Mouse (Mus musculus): ENCODE data around the gene Aipl1. TPM values are rescaled to one million over a fixed set of nuclear protein-coding genes. Genes with fewer than 3 reads are reported as not detected.

Aipl1 gene
- polyA plus RNA-seq, 1 experiment, result 0.08 TPM

GRCm38 (mm10) chr11:72010940-72011722, 26.2 kb downstream of the Aipl1 start:
- no peak for DNase-seq
- 39% methylated on average over 9 of the region's 9 CpGs for WGBS
- no peak for TF ChIP-seq POLR2A (IDR thresholded peaks at IDR 0.05; ENCODE audit: borderline replicate concordance, extremely low read depth, low read depth, low read length)
- TF ChIP-seq CTCF (IDR thresholded peaks at IDR 0.05; ENCODE audit: insufficient read depth, low read length), result no peak

GRCm38 (mm10) chr11:72010367-72010766, 26.9 kb downstream of the Aipl1 start:
- WGBS, result 35% methylated on average over 5 of the region's 5 CpGs

More at GRCm38 (mm10) chr11:72010940-72011722, 26.2 kb downstream of the Aipl1 start:
- Histone ChIP-seq H3K4me3 (replicated peaks; ENCODE audit: extremely low read depth, low read depth, low read length) (no peak overlapping the region), H3K4me1 (ENCODE audit: control insufficient read depth, insufficient read depth, low read length) (no peaks in the 10 kb centered on the region)

DNA sequence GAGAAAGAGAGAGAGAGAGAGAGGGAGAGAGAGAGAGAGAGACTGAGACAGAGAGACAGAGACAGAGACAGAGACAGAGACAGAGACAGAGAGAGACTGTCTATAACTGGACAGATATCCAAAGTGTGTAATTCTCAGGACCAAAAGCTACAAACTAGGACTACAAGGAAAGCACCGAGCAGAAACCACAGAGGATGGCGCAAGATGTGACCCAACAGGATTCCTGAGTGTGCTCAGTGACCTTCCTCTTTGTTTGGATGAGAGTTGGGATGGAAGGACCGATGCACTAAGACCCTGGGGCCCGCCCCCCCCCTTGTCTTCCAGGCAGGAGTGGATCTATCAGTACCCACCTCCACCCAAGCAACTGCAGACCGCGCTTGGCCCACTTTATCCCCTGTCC, 31.8 kb downstream of the Aipl1 start:
- no peak for DNase-seq
- Histone ChIP-seq H3K4me3 (replicated peaks; ENCODE audit: extremely low read depth, low read depth, low read length) (no peak overlapping the region), H3K4me1 (ENCODE audit: control insufficient read depth, insufficient read depth, low read length) (no peaks in the 10 kb centered on the region)
- 84% methylated on average over 6 of the region's 6 CpGs for WGBS
- TF ChIP-seq CTCF (IDR thresholded peaks at IDR 0.05; ENCODE audit: insufficient read depth, low read length), result no peak
- TF ChIP-seq POLR2A (IDR thresholded peaks at IDR 0.05; ENCODE audit: borderline replicate concordance, extremely low read depth, low read depth, low read length), result no peak

More at GRCm38 (mm10) chr11:72010367-72010766, 26.9 kb downstream of the Aipl1 start:
- Histone ChIP-seq H3K4me3 (replicated peaks; ENCODE audit: extremely low read depth, low read depth, low read length) (no peak overlapping the region), H3K4me1 (ENCODE audit: control insufficient read depth, insufficient read depth, low read length) (no peaks in the 10 kb centered on the region)
- DNase-seq, result no peak
- TF ChIP-seq POLR2A (IDR thresholded peaks at IDR 0.05; ENCODE audit: borderline replicate concordance, extremely low read depth, low read depth, low read length), result no peak
- no peak for TF ChIP-seq CTCF (IDR thresholded peaks at IDR 0.05; ENCODE audit: insufficient read depth, low read length)

- H3K4me1 ChIP-seq (ENCODE audit: control insufficient read depth, insufficient read depth, low read length), result no peaks in the 10 kb centered on the region
- H3K4me3 ChIP-seq (replicated peaks; ENCODE audit: extremely low read depth, low read depth, low read length), result no peak overlapping the region
- DNase-seq, result no peak
- no peak for TF ChIP-seq CTCF (IDR thresholded peaks at IDR 0.05; ENCODE audit: insufficient read depth, low read length)
- TF ChIP-seq POLR2A (IDR thresholded peaks at IDR 0.05; ENCODE audit: borderline replicate concordance, extremely low read depth, low read depth, low read length), result no peak
- WGBS, result 61% methylated on average over 9 of the region's 9 CpGs
These were observed 34.1 kb downstream of the Aipl1 start for GRCm38 (mm10) chr11:72003171-72003570.

DNA sequence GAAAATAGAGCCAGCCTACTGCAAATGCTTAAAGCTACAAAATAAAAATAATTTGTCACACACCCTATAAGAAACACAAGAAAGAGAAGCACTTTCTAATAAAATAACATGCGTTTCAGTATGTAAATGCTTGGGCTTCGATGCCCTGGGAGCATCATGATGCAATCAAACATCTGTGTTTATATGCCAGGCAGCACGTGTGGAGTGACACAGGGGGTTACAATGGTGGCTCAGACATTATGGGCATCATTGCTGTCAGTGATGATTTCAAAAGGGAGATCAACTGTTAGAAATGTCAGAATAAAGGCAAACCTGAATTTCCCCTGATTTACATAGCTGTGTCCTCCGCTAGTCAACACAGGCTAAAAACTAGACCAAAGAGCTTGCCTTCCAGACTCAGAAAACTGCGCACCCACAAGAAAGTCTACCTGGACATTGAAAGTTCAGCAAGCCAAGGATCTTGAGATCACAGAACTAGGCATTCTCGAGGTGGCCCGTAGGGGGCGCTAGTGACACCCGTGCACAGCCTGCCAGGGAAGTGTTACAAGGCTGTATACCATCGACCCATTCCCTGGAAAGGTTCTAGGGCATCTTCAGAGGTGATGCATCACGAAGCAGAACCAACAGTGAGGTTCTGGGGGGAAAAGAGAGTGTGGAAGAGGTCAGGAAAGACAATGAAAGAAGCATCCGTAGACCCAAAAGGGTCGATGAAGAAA, 35.0 kb downstream of the Aipl1 start:
- Histone ChIP-seq H3K4me3 (replicated peaks; ENCODE audit: extremely low read depth, low read depth, low read length) (no peak overlapping the region), H3K4me1 (ENCODE audit: control insufficient read depth, insufficient read depth, low read length) (no peaks in the 10 kb centered on the region)
- TF ChIP-seq CTCF (IDR thresholded peaks at IDR 0.05; ENCODE audit: insufficient read depth, low read length) (peak; percentile 72), POLR2A (IDR thresholded peaks at IDR 0.05; ENCODE audit: borderline replicate concordance, extremely low read depth, low read depth, low read length) (no peak)
- WGBS, result 45% methylated on average over 13 of the region's 13 CpGs
- DNase-seq, result peak; percentile 46

DNA sequence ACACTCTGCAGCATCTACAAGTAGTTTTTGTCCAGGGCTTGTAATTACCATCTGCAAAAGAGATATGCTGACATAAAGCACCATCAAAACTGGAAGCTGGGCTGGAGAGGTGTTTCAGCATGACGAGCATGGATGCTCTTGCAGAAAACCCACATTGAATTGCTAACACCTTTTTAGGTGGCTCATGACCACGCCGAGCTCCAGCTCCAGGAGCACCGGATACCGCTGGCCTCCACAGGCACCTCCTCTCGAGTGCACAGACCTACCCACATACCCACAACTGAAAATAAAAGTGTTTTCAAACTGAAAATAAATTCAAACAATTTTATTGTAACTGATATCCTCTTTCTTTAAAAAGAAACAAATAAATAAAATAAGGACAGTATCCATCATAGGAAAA, 37.1 kb downstream of the Aipl1 start:
- TF ChIP-seq CTCF (IDR thresholded peaks at IDR 0.05; ENCODE audit: insufficient read depth, low read length), result no peak
- no peak for TF ChIP-seq POLR2A (IDR thresholded peaks at IDR 0.05; ENCODE audit: borderline replicate concordance, extremely low read depth, low read depth, low read length)
- Histone ChIP-seq H3K4me1 (ENCODE audit: control insufficient read depth, insufficient read depth, low read length) (peaks cover 7% of the 10 kb centered on the region), H3K4me3 (replicated peaks; ENCODE audit: extremely low read depth, low read depth, low read length) (no peak overlapping the region)
- DNase-seq, result no peak
- 81% methylated on average over 6 of the region's 6 CpGs for WGBS

DNA sequence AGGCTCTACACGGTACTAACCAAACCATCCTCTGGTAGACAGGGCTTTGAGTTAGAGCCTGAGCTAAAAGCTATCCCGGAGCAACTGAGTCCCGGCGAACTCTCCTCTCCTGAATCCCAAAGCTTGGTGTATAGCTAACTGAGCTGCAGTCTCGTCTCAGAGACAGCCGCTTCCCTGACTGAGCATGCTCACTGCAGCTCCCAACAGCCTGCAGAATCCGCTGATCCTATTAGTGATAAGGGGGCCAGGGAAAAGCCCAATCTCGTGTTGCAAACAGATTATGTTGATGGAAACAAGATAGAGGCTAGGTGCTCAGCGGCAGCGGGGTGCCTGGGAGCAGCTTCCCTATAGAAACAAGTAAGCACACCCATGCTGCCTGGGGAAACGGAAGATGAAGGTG, 40.5 kb downstream of the Aipl1 start:
- H3K4me1 ChIP-seq (ENCODE audit: control insufficient read depth, insufficient read depth, low read length), result peaks cover 7% of the 10 kb centered on the region
- H3K4me3 ChIP-seq (replicated peaks; ENCODE audit: extremely low read depth, low read depth, low read length), result no peak overlapping the region
- no peak for DNase-seq

GRCm38 (mm10) chr11:71995968-71996511, 41.3 kb downstream of the Aipl1 start:
- TF ChIP-seq POLR2A (IDR thresholded peaks at IDR 0.05; ENCODE audit: borderline replicate concordance, extremely low read depth, low read depth, low read length) (peak; percentile 54; the same call in 1 of the 2 replicates), CTCF (IDR thresholded peaks at IDR 0.05; ENCODE audit: insufficient read depth, low read length) (no peak)
- DNase-seq, result peak; percentile 50

More for the DNA sequence above, 40.5 kb downstream of the Aipl1 start:
- TF ChIP-seq CTCF (IDR thresholded peaks at IDR 0.05; ENCODE audit: insufficient read depth, low read length), result no peak
- no peak for TF ChIP-seq POLR2A (IDR thresholded peaks at IDR 0.05; ENCODE audit: borderline replicate concordance, extremely low read depth, low read depth, low read length)
- WGBS, result 30% methylated on average over 11 of the region's 11 CpGs

DNA sequence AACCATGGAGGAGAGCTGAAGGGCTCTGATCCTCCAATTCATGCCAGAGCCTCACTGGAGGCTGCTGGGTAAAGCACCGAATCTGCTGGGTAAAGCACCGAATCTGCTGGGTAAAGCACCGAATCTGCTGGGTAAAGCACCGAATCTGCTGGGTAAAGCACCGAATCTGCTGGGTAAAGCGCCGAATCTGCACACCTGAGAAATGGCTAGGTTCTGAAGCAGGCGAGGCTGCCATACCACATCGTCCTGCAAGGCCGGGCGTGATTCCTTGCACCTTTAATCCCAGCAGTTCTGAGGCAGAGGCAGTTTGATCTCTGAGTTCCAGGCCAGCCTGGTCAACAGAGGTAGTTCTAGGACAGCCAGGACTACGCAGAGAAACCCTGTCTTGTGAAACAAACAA, 44.9 kb downstream of the Aipl1 start:
- WGBS, result 87% methylated on average over 12 of the region's 12 CpGs
- Histone ChIP-seq H3K4me3 (replicated peaks; ENCODE audit: extremely low read depth, low read depth, low read length) (no peak overlapping the region), H3K4me1 (ENCODE audit: control insufficient read depth, insufficient read depth, low read length) (peaks cover 7% of the 10 kb centered on the region)
- TF ChIP-seq POLR2A (IDR thresholded peaks at IDR 0.05; ENCODE audit: borderline replicate concordance, extremely low read depth, low read depth, low read length) (no peak), CTCF (IDR thresholded peaks at IDR 0.05; ENCODE audit: insufficient read depth, low read length) (no peak)
- no peak for DNase-seq

More at GRCm38 (mm10) chr11:71995968-71996511, 41.3 kb downstream of the Aipl1 start:
- 9% methylated on average over 9 of the region's 9 CpGs for WGBS
- peaks cover 7% of the 10 kb centered on the region for H3K4me1 ChIP-seq (ENCODE audit: control insufficient read depth, insufficient read depth, low read length)
- peak overlapping the region; percentile 55 for H3K4me3 ChIP-seq (replicated peaks; ENCODE audit: extremely low read depth, low read depth, low read length)

Data from lung, adult 2 months (tissue).